18 mouse cellular contexts compared by ENCODE assay signal in genomic region chr3:28306852-28307251, GRCm38 (mm10). TPM values are rescaled to one million over a fixed set of nuclear protein-coding genes. Genes with fewer than 3 reads are reported as not detected.
DNase-seq lines count a peak whose midpoint lies in the region; ATAC-seq lines count a peak whose summit lies in the region.
"Had no signal": no experiment of that assay in that cellular context is flagged by ENCODE, and none has a peak within 500 bp of the region (broad histone marks: within the 10 kb centered on the region; RNA-seq: fewer than 3 reads in every experiment).

No protein-coding gene starts in this region.

- H3K4me1 ChIP-seq in heart, embryonic 14.5 days (ENCODE audit: control insufficient read depth in 2 of 2, insufficient read depth in 2 of 2, low read length in 2 of 2) = peaks cover 4 to 28% of the 10 kb centered on the region in 2 experiments
- H3K4me1 ChIP-seq in heart, embryonic 11.5 days (ENCODE audit: control insufficient read depth, insufficient read depth, low read length) = peaks cover 2% of the 10 kb centered on the region
- H3K4me1 ChIP-seq: embryonic facial prominence, embryonic 10.5 days; hindbrain, embryonic 13.5 days had no signal

- DNase-seq in heart, postnatal 10 days = peak; percentile 20 to 27
- DNase-seq in heart, postnatal 25 days (ENCODE audit: low spot score) = no peak
- DNase-seq in lung, postnatal 10 days = peak; percentile 40
- peak; percentile 41 for DNase-seq in lung, postnatal 36 days
- DNase-seq in kidney, postnatal 10 days = no peak
- DNase-seq: adrenal gland, adult 2 months; adrenal gland, postnatal 25 days; cerebellum, adult 18-20 months; cerebellum, adult 9-11 months; forebrain, postnatal 0 days; gastrocnemius, postnatal 14 days; kidney, adult 11 months had no signal

- H3K27ac ChIP-seq in heart, embryonic 14.5 days (replicated peaks in 1 of 2; ENCODE audit: control insufficient read depth in 1 of 2, insufficient read depth in 1 of 2, low read depth in 2 of 2, low read length in 2 of 2) = peak overlapping the region; percentile 67 to 79
- H3K27ac ChIP-seq in heart, embryonic 11.5 days (ENCODE audit: low read depth, low read length) = no peak overlapping the region
- H3K27ac ChIP-seq: embryonic facial prominence, embryonic 10.5 days; forebrain, embryonic 13.5 days; hindbrain, embryonic 13.5 days; hindbrain, postnatal 0 days had no signal

- H3K4me2 ChIP-seq in heart, embryonic 14.5 days (ENCODE audit: low read length) = no peak overlapping the region
- no peak overlapping the region for H3K4me2 ChIP-seq in heart, embryonic 11.5 days
- H3K4me2 ChIP-seq: forebrain, embryonic 13.5 days; hindbrain, embryonic 13.5 days had no signal

- no peaks in the 10 kb centered on the region for H3K9me3 ChIP-seq in heart, embryonic 14.5 days (ENCODE audit: control insufficient read depth, low read length)
- no peaks in the 10 kb centered on the region for H3K9me3 ChIP-seq in heart, embryonic 11.5 days (replicated peaks; ENCODE audit: control insufficient read depth, low read length)
- H3K9me3 ChIP-seq: embryonic facial prominence, embryonic 10.5 days; forebrain, embryonic 13.5 days; hindbrain, embryonic 13.5 days had no signal

- no peaks in the 10 kb centered on the region for H3K36me3 ChIP-seq in heart, embryonic 14.5 days (ENCODE audit: control insufficient read depth, insufficient read depth, low read length)
- H3K36me3 ChIP-seq in heart, embryonic 11.5 days (ENCODE audit: control insufficient read depth, insufficient read depth, low read length) = no peaks in the 10 kb centered on the region
- H3K36me3 ChIP-seq: embryonic facial prominence, embryonic 10.5 days; hindbrain, embryonic 13.5 days had no signal

- no peak overlapping the region for H3K9ac ChIP-seq in heart, embryonic 14.5 days (ENCODE audit: low read length)
- no peak overlapping the region for H3K9ac ChIP-seq in heart, embryonic 11.5 days (ENCODE audit: low read depth, low read length)
- H3K9ac ChIP-seq: forebrain, embryonic 13.5 days; forebrain, postnatal 0 days; hindbrain, embryonic 13.5 days had no signal

- intact Hi-C loops in heart, postnatal 10 days (cut with DNase I) = no loop called here
- intact Hi-C loops in heart, postnatal 25 days (cut with DNase I) = no loop called here

- no peaks in the 10 kb centered on the region for H3K27me3 ChIP-seq in heart, embryonic 14.5 days (ENCODE audit: control insufficient read depth, insufficient read depth, low read length)
- no peaks in the 10 kb centered on the region for H3K27me3 ChIP-seq in heart, embryonic 11.5 days (ENCODE audit: control insufficient read depth, insufficient read depth, low read length)
- H3K27me3 ChIP-seq: forebrain, embryonic 13.5 days; hindbrain, embryonic 13.5 days had no signal

- no peak overlapping the region for H3K4me3 ChIP-seq in heart, embryonic 14.5 days (ENCODE audit: control insufficient read depth in 1 of 2, insufficient read depth in 1 of 2, low read depth in 1 of 2, low read length in 2 of 2)
- no peak overlapping the region for H3K4me3 ChIP-seq in heart, embryonic 11.5 days (ENCODE audit: low read depth, low read length)
- H3K4me3 ChIP-seq: embryonic facial prominence, embryonic 10.5 days; forebrain, embryonic 13.5 days; hindbrain, embryonic 13.5 days had no signal

- ATAC-seq in heart, embryonic 14.5 days (ENCODE audit: insufficient number of reproducible peaks, insufficient read depth, low FRiP score, low read depth) = no peak
- no peak for ATAC-seq in heart, embryonic 11.5 days (replicated peaks; ENCODE audit: insufficient number of reproducible peaks, low FRiP score, low TSS enrichment)
- ATAC-seq: forebrain, embryonic 13.5 days; forebrain, postnatal 0 days; hindbrain, postnatal 0 days had no signal

- 33% methylated on average over 3 of the region's 3 CpGs for WGBS in heart, embryonic 14.5 days
- WGBS in heart, embryonic 11.5 days (ENCODE audit: insufficient replicate concordance) = 63% methylated on average over 3 of the region's 3 CpGs

RNA-seq across cellular contexts. Expression of gene Tnik, which starts 43.8 kb away (rescaled TPM):
- 12.9 and 13.7 TPM in 2 replicates for polyA plus RNA-seq in heart, embryonic 14.5 days (2014; fragmentation: Nextera tagmentation; extraction: Ambion mirVana)
- 7.6 and 7.9 TPM in 2 replicates for polyA plus RNA-seq in heart, embryonic 11.5 days (2014; fragmentation: Nextera tagmentation; extraction: Ambion mirVana)
- total RNA-seq in heart, postnatal 10 days (2021) = 10 to 100 TPM; 27.5 to 36.7 TPM
- 10 to 100 TPM; 32.2 to 37.1 TPM for total RNA-seq in heart, postnatal 25 days (2021)

Comparison
In these comparisons a context has a peak if more than half of its experiments do, and no peak if none do; other contexts are left out.
1. DNase-seq: peak in heart, postnatal 10 days (2 of 2), lung, postnatal 10 days (single experiment) and lung, postnatal 36 days (single experiment); none in heart, postnatal 25 days (single experiment) and kidney, postnatal 10 days (single experiment).